Mouse (Mus musculus): Measurements from ENCODE around the gene Fblim1.

DNA sequence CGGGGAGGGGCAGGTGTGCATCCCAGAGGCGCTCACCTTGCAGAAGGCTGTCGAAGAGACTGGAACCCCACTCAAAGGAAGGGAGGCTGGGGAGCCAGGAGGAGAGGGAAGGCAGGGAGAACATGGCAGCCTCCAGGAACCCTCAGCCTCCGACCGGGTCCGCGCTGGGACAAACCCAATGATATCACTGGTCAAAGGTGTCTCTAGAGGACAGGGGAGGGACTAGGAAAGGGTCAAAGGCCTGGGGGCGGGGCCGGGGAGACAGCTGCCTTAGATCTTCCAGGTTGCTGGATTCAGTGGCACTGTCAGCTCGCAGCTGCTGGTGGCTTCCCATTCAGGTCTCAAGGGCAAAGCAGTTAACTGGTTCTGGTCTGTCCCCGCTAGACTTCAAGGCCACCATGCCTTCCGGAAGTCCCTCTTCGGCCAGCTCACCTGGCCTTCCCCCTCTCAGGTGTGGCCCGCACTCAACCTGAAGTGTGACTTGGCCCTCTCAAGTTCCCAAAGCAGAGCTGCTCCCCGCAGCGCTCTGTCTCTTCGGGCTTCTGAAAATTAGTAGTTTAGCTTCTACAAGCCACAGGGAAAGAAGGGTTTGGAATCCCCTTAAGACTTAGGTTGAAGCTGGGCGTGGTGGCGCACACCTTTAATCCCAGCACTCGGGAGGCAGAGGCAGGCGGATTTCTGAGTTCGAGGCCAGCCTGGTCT is 12.1 kb upstream of the Fblim1 start:
- no peak for TF ChIP-seq CTCF (IDR thresholded peaks at IDR 0.05; ENCODE audit: low read depth)
- TF ChIP-seq EP300 (IDR thresholded peaks at IDR 0.05; ENCODE audit: low read depth) = no peak

All from liver, postnatal 0 days (tissue).